Mouse (Mus musculus): ENCODE measurements around the gene Itga11.

Itga11 gene

GRCm38 (mm10) chr9:62679398-62679797, 1.8 kb downstream of the Itga11 start:
- no peak for DNase-seq (ENCODE audit: inconsistent ontology term)

GRCm38 (mm10) chr9:62684311-62684710, 6.7 kb downstream of the Itga11 start:
- no peak for DNase-seq (ENCODE audit: inconsistent ontology term)

GRCm38 (mm10) chr9:62689748-62690147, 12.1 kb downstream of the Itga11 start:
- DNase-seq (ENCODE audit: inconsistent ontology term) = no peak

GRCm38 (mm10) chr9:62694054-62694453, 16.4 kb downstream of the Itga11 start:
- DNase-seq (ENCODE audit: inconsistent ontology term) = no peak

GRCm38 (mm10) chr9:62695210-62695609, 17.6 kb downstream of the Itga11 start:
- DNase-seq (ENCODE audit: inconsistent ontology term) = no peak

- no peak for DNase-seq (ENCODE audit: inconsistent ontology term)
Measured at GRCm38 (mm10) chr9:62696799-62697198, 19.2 kb downstream of the Itga11 start.

- DNase-seq (ENCODE audit: inconsistent ontology term) = no peak
Measured at GRCm38 (mm10) chr9:62707267-62707666, 29.6 kb downstream of the Itga11 start.

- DNase-seq (ENCODE audit: inconsistent ontology term) = no peak
Measured at GRCm38 (mm10) chr9:62707870-62708269, 30.2 kb downstream of the Itga11 start.

- DNase-seq (ENCODE audit: inconsistent ontology term) = no peak
Measured at GRCm38 (mm10) chr9:62709983-62710382, 32.4 kb downstream of the Itga11 start.

- peak; percentile 17 for DNase-seq (ENCODE audit: inconsistent ontology term)
Measured at GRCm38 (mm10) chr9:62712374-62712773, 34.7 kb downstream of the Itga11 start.

GRCm38 (mm10) chr9:62713040-62713439, 35.4 kb downstream of the Itga11 start:
- DNase-seq (ENCODE audit: inconsistent ontology term) = no peak

- DNase-seq (ENCODE audit: inconsistent ontology term) = no peak
Measured at GRCm38 (mm10) chr9:62714336-62714735, 36.7 kb downstream of the Itga11 start.

- no peak for DNase-seq (ENCODE audit: inconsistent ontology term)
Measured at GRCm38 (mm10) chr9:62717982-62718381, 40.4 kb downstream of the Itga11 start.

GRCm38 (mm10) chr9:62721791-62722190, 44.2 kb downstream of the Itga11 start:
- DNase-seq (ENCODE audit: inconsistent ontology term) = no peak

- DNase-seq (ENCODE audit: inconsistent ontology term) = no peak
Measured at GRCm38 (mm10) chr9:62722716-62723115, 45.1 kb downstream of the Itga11 start.

GRCm38 (mm10) chr9:62724175-62724574, 46.5 kb downstream of the Itga11 start:
- no peak for DNase-seq (ENCODE audit: inconsistent ontology term)

GRCm38 (mm10) chr9:62725247-62725646, 47.6 kb downstream of the Itga11 start:
- no peak for DNase-seq (ENCODE audit: inconsistent ontology term)

- DNase-seq (ENCODE audit: inconsistent ontology term) = no peak
Measured at GRCm38 (mm10) chr9:62726472-62726871, 48.8 kb downstream of the Itga11 start.

GRCm38 (mm10) chr9:62744558-62745275, 67.1 kb downstream of the Itga11 start:
- DNase-seq (ENCODE audit: inconsistent ontology term) = peak; percentile 35

- no peak for DNase-seq (ENCODE audit: inconsistent ontology term)
Measured at GRCm38 (mm10) chr9:62746646-62747045, 69.0 kb downstream of the Itga11 start.

GRCm38 (mm10) chr9:62749666-62750065, 72.0 kb downstream of the Itga11 start:
- no peak for DNase-seq (ENCODE audit: inconsistent ontology term)

- DNase-seq (ENCODE audit: inconsistent ontology term) = no peak
Measured at GRCm38 (mm10) chr9:62750381-62750780, 72.8 kb downstream of the Itga11 start.

GRCm38 (mm10) chr9:62758288-62758687, 80.7 kb downstream of the Itga11 start:
- DNase-seq (ENCODE audit: inconsistent ontology term) = no peak

- no peak for DNase-seq (ENCODE audit: inconsistent ontology term)
Measured at GRCm38 (mm10) chr9:62759601-62760000, 82.0 kb downstream of the Itga11 start.
